In the genomic region with DNA sequence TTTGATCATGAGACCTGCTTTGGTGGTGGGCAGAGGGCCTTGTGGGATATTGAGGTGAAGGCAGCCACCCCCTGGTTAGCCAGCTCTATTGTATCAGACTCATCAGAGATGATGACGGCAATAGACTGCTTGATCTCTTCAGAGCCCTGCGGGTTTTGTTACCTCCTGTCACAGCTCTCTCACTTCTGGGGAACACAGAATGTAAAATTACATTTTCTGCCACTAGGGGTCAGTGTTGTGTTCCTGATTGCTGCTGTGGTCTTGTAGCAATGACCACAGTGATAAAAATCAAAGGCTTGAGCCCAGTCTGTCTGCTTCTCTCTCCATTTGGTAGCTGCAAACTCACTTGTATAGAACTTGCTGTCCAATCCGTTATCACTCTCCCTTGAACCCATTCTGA, we compare ENCODE assay signal across 8 mouse cellular contexts.
A peak's percentile ranks its signal among the peaks of the same experiment; 100 is the strongest.
DNase-seq lines count a peak whose midpoint lies in the region; ATAC-seq and TF ChIP-seq lines count a peak whose summit lies in the region.

No protein-coding gene starts in this region.

- ATAC-seq in common myeloid progenitor, adult 5-6 weeks (replicated peaks; ENCODE audit: low read depth, poor library complexity, severe bottlenecking), result peak; percentile 79
- ATAC-seq in megakaryocyte progenitor cell, adult 5-6 weeks (replicated peaks; ENCODE audit: poor library complexity), result peak; percentile 64
- peak; percentile 26; the same call in 1 of the 2 replicates for ATAC-seq in stomach, postnatal 0 days (ENCODE audit: low FRiP score, low TSS enrichment)

- no peak for TF ChIP-seq EP300 in stomach, postnatal 0 days (optimal IDR thresholded peaks at IDR 0.05)

- H3K4me1 ChIP-seq in heart, embryonic 10.5 days, result no peaks in the 10 kb centered on the region
- H3K4me1 ChIP-seq in stomach, postnatal 0 days (replicated peaks; ENCODE audit: control insufficient read depth, insufficient read depth), result no peaks in the 10 kb centered on the region

- peak; percentile 91 for TF ChIP-seq CTCF in stomach, postnatal 0 days (IDR thresholded peaks at IDR 0.05; ENCODE audit: low read depth)

- H3K4me2 ChIP-seq in stomach, postnatal 0 days (replicated peaks; ENCODE audit: low read depth), result no peak overlapping the region

- no peaks in the 10 kb centered on the region for H3K9me3 ChIP-seq in heart, embryonic 10.5 days
- no peaks in the 10 kb centered on the region for H3K9me3 ChIP-seq in stomach, postnatal 0 days (ENCODE audit: control insufficient read depth, low read length)

- no peak overlapping the region for H3K9ac ChIP-seq in stomach, postnatal 0 days (ENCODE audit: low read length)

- WGBS in heart, embryonic 10.5 days, result 4% methylated on average over 3 of the region's 3 CpGs
- 8% methylated on average over 3 of the region's 3 CpGs for WGBS in stomach, postnatal 0 days

- H3K27ac ChIP-seq in heart, embryonic 10.5 days, result no peak overlapping the region
- H3K27ac ChIP-seq in stomach, postnatal 0 days (replicated peaks), result no peak overlapping the region

- H3K4me3 ChIP-seq in heart, embryonic 10.5 days, result no peak overlapping the region
- no peak overlapping the region for H3K4me3 ChIP-seq in stomach, postnatal 0 days (ENCODE audit: low read depth, low read length)

- H3K27me3 ChIP-seq in heart, embryonic 10.5 days (ENCODE audit: insufficient read depth, poor library complexity, severe bottlenecking), result no peaks in the 10 kb centered on the region
- H3K27me3 ChIP-seq in stomach, postnatal 0 days (ENCODE audit: control insufficient read depth, insufficient read depth, low read length), result no peaks in the 10 kb centered on the region

- H3K36me3 ChIP-seq in heart, embryonic 10.5 days, result no peaks in the 10 kb centered on the region
- H3K36me3 ChIP-seq in stomach, postnatal 0 days (ENCODE audit: control insufficient read depth, insufficient read depth, low read length), result no peaks in the 10 kb centered on the region

- peak; percentile 61 for DNase-seq in heart, adult 8-10 months (ENCODE audit: low spot score)
- DNase-seq in heart, embryonic 10.5 days (ENCODE audit: low spot score), result no peak
- peak; percentile 67 for DNase-seq in Muller cell, postnatal 12 days (ENCODE audit: inconsistent ontology term)
- peak; percentile 23 to 46 for DNase-seq in heart, postnatal 36 days
- DNase-seq in layer of hippocampus, adult 8-10 months (ENCODE audit: low spot score in 2 of 2), result peak; percentile 51 to 65
- DNase-seq in stomach, postnatal 0 days (ENCODE audit: low spot score), result peak; percentile 19

- intact Hi-C loops in heart, postnatal 36 days (cut with DNase I), result loop anchor here (1.0 to 5.0 kb wide), 4 partner anchors 245 to 899 kb away; no protein-coding TSS in a partner anchor

Comparison
In these comparisons a context has a peak if more than half of its experiments do, and no peak if none do; other contexts are left out.
1. ATAC-seq: peak in every context shown above with its lines; median percentile 79 in common myeloid progenitor, adult 5-6 weeks; 64 in megakaryocyte progenitor cell, adult 5-6 weeks; 26 in stomach, postnatal 0 days.